Mouse (Mus musculus) gonadal fat pad, adult 2 months (tissue): ENCODE data around the gene Osbpl3. TPM values are rescaled to one million over a fixed set of nuclear protein-coding genes. Genes with fewer than 3 reads are reported as not detected.

Source experiments
- DNase-seq: peaks from one replicate; pipeline ENCODE4 v3.0.0-alpha.2; 2012; ENCODE audit warnings: low read depth
- polyA plus RNA-seq: library from polyadenylated mRNA; depleted of rRNA; stranded (reverse); fragments of >200 nt; gene quantifications from 2 replicates; pipeline ENCODE4 v1.2.3, GENCODE M21; 2012

The Osbpl3 gene
- polyA plus RNA-seq, 1 experiment: 2.0 TPM

- no peak for DNase-seq
Observed at GRCm38 (mm10) chr6:50334846-50335821, 120.9 kb downstream of the Osbpl3 start.

GRCm38 (mm10) chr6:50333346-50333745, 122.7 kb downstream of the Osbpl3 start:
- no peak for DNase-seq

GRCm38 (mm10) chr6:50331477-50331876, 124.5 kb downstream of the Osbpl3 start:
- DNase-seq: no peak

- DNase-seq: no peak
Observed at GRCm38 (mm10) chr6:50329380-50329779, 126.6 kb downstream of the Osbpl3 start.

- no peak for DNase-seq
Observed at GRCm38 (mm10) chr6:50328901-50329300, 127.1 kb downstream of the Osbpl3 start.

- no peak for DNase-seq
Observed at GRCm38 (mm10) chr6:50326192-50326591, 129.8 kb downstream of the Osbpl3 start.

- no peak for DNase-seq
Observed at GRCm38 (mm10) chr6:50325485-50325884, 130.5 kb downstream of the Osbpl3 start.

GRCm38 (mm10) chr6:50322631-50323030, 133.4 kb downstream of the Osbpl3 start:
- DNase-seq: no peak

GRCm38 (mm10) chr6:50321739-50322138, 134.3 kb downstream of the Osbpl3 start:
- no peak for DNase-seq

- DNase-seq: no peak
Observed at GRCm38 (mm10) chr6:50318590-50319172, 137.3 kb downstream of the Osbpl3 start.

GRCm38 (mm10) chr6:50318150-50318549, 137.9 kb downstream of the Osbpl3 start:
- no peak for DNase-seq

- DNase-seq: no peak
Observed at GRCm38 (mm10) chr6:50316795-50317505, 139.1 kb downstream of the Osbpl3 start.

- no peak for DNase-seq
Observed at GRCm38 (mm10) chr6:50314406-50315071, 141.5 kb downstream of the Osbpl3 start.

- DNase-seq: no peak
Observed at GRCm38 (mm10) chr6:50312647-50313046, 143.4 kb downstream of the Osbpl3 start.

GRCm38 (mm10) chr6:50309019-50309418, 147.0 kb downstream of the Osbpl3 start:
- no peak for DNase-seq

GRCm38 (mm10) chr6:50306625-50307024, 149.4 kb downstream of the Osbpl3 start:
- DNase-seq: no peak

GRCm38 (mm10) chr6:50304949-50305491, 151.0 kb downstream of the Osbpl3 start:
- DNase-seq: no peak

- DNase-seq: no peak
Observed at GRCm38 (mm10) chr6:50301121-50301520, 154.9 kb downstream of the Osbpl3 start.

- no peak for DNase-seq
Observed at GRCm38 (mm10) chr6:50300622-50301021, 155.4 kb downstream of the Osbpl3 start.

- no peak for DNase-seq
Observed at GRCm38 (mm10) chr6:50299071-50299470, 156.9 kb downstream of the Osbpl3 start.

- no peak for DNase-seq
Observed at GRCm38 (mm10) chr6:50297671-50298070, 158.3 kb downstream of the Osbpl3 start.
